Mouse (Mus musculus) thymus, postnatal 10 days (tissue): ENCODE results near the gene Dgat2.

Source experiments
- DNase-seq, 2 experiments: peaks; one replicate each; pipeline ENCODE4 v3.0.0; 2021; ENCODE audit warnings: low spot score in 2 of 2

Gene Dgat2

GRCm38 (mm10) chr7:99161961-99162360, 20.6 kb downstream of the Dgat2 start:
- DNase-seq: no peak

GRCm38 (mm10) chr7:99161529-99161928, 21.0 kb downstream of the Dgat2 start:
- no peak for DNase-seq

GRCm38 (mm10) chr7:99160995-99161394, 21.5 kb downstream of the Dgat2 start:
- no peak for DNase-seq

- no peak for DNase-seq
Measured at GRCm38 (mm10) chr7:99159446-99159845, 23.1 kb downstream of the Dgat2 start.

GRCm38 (mm10) chr7:99158904-99159303, 23.6 kb downstream of the Dgat2 start:
- no peak for DNase-seq

- DNase-seq: no peak
Measured at GRCm38 (mm10) chr7:99158011-99158410, 24.5 kb downstream of the Dgat2 start.

GRCm38 (mm10) chr7:99156737-99157136, 25.8 kb downstream of the Dgat2 start:
- no peak for DNase-seq

GRCm38 (mm10) chr7:99155311-99156289, 26.9 kb downstream of the Dgat2 start:
- DNase-seq: no peak

GRCm38 (mm10) chr7:99154648-99155151, 27.8 kb downstream of the Dgat2 start:
- no peak for DNase-seq

- DNase-seq: no peak
Measured at GRCm38 (mm10) chr7:99153686-99154202, 28.8 kb downstream of the Dgat2 start.

- DNase-seq: no peak
Measured at GRCm38 (mm10) chr7:99152756-99153155, 29.8 kb downstream of the Dgat2 start.

GRCm38 (mm10) chr7:99151342-99151741, 31.2 kb downstream of the Dgat2 start:
- DNase-seq: peak; percentile 90 to 97

GRCm38 (mm10) chr7:99149017-99149416, 33.5 kb downstream of the Dgat2 start:
- DNase-seq: no peak

- no peak for DNase-seq
Measured at GRCm38 (mm10) chr7:99147494-99147893, 35.0 kb downstream of the Dgat2 start.

- DNase-seq: peak in 1 of 2 experiments; percentile 34
Measured at GRCm38 (mm10) chr7:99146906-99147305, 35.6 kb downstream of the Dgat2 start.

GRCm38 (mm10) chr7:99146011-99146410, 36.5 kb downstream of the Dgat2 start:
- DNase-seq: no peak

- DNase-seq: no peak
Measured at GRCm38 (mm10) chr7:99144616-99145015, 37.9 kb downstream of the Dgat2 start.

- DNase-seq: no peak
Measured at GRCm38 (mm10) chr7:99143244-99143643, 39.3 kb downstream of the Dgat2 start.

- DNase-seq: no peak
Measured at GRCm38 (mm10) chr7:99141919-99142606, 40.5 kb downstream of the Dgat2 start.

- DNase-seq: peak; percentile 97 to 98
Measured at GRCm38 (mm10) chr7:99140984-99141918, 41.3 kb downstream of the Dgat2 start, which contains the start of gene Uvrag. TSS of gene Uvrag (minus strand) at chr7:99141141.

GRCm38 (mm10) chr7:99140511-99140910, 42.0 kb downstream of the Dgat2 start:
- DNase-seq: peak; percentile 52 to 56
